8 mouse cellular contexts compared by ENCODE assay signal in the genomic region with DNA sequence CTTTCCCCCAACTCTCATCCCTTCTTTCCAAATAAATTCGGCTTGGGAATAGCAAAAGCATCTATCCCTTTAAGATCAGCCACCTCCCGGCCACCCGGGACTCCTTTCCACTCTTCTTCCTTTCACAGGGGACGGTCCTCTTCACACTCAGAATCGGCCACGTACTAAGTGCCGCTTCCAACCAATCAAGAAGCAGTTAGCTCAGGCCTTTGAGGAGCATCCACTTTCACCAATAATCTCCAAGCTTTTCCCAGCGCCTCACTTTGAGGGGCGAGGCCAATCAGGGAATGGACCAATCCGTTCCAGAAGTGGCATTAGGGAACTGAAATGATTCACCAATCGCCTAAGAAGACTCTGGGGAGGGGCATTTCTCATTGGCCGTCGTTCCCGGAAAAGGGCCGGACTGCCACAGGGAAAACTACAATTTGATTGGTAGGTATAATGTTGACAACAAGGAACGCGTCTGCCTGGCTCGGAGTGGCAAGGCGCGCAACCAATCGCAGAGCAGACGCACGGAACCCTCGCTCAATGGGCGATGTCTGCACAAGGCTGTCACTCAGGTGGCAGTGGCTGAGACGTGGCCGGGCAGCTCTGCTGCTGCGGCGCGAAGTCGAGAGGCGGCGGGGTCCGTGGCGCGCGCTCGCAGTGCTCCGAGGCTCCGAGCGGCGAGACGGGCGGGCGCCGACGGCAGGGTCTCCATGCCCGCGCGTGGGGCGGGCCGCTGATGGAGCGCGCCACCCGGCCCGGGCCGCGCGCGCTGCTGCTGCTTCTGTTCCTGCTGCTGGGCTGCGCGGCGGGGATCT. TPM values are rescaled to one million over a fixed set of nuclear protein-coding genes. Genes with fewer than 3 reads are reported as not detected.
DNase-seq lines count a peak whose midpoint lies in the region; ATAC-seq lines count a peak whose summit lies in the region.

A gene (plus strand): TSS at position 514 of the 803 bp plus-strand sequence.

- peak; percentile 99 for ATAC-seq in intestine, embryonic 14.5 days (replicated peaks; ENCODE audit: low FRiP score, low TSS enrichment, low read depth)

- under 1% methylated on average over 63 of the region's 63 CpGs for WGBS in intestine, embryonic 14.5 days

- peak within 1 kb of the TSS; percentile 97 for H3K4me3 ChIP-seq in intestine, embryonic 14.5 days (ENCODE audit: low read depth, low read length)

- 0 out of 2 replicates have a peak, but pooled peaks cover 5% of the 10 kb centered on the region for H3K36me3 ChIP-seq in intestine, embryonic 14.5 days (ENCODE audit: control insufficient read depth, insufficient read depth, low read length)

- peak; percentile 88 to 93 for DNase-seq in adrenal gland, adult 18-20 months (ENCODE audit: low spot score in 2 of 2)
- peak; percentile 97 for DNase-seq in embryo, embryonic 11 days
- DNase-seq in gastrocnemius, postnatal 25 days, result peak; percentile 99
- DNase-seq in intestine, embryonic 14.5 days (ENCODE audit: low spot score), result peak; percentile 93
- DNase-seq in left cerebral cortex, postnatal 14 days (ENCODE audit: low spot score in 2 of 2), result peak; percentile 99 to 100
- peak; percentile 99 for DNase-seq in mesoderm, embryonic 11.5 days (ENCODE audit: low read depth, low spot score)
- DNase-seq in right cerebral cortex, postnatal 36 days (ENCODE audit: low spot score in 2 of 2), result peak; percentile 100
- DNase-seq in yolk sac, embryonic 10.5 days (ENCODE audit: low spot score), result peak; percentile 99

- H3K9ac ChIP-seq in intestine, embryonic 14.5 days (ENCODE audit: low read length), result peak within 1 kb of the TSS; percentile 81

- intact Hi-C loops in left cerebral cortex, postnatal 14 days (cut with DNase I), result no loop called here

- peak within 1 kb of the TSS; percentile 73 for H3K4me2 ChIP-seq in intestine, embryonic 14.5 days (ENCODE audit: low read length)

- peaks cover 30% of the 10 kb centered on the region for H3K4me1 ChIP-seq in intestine, embryonic 14.5 days (replicated peaks; ENCODE audit: control insufficient read depth, insufficient read depth, low read length)

- no peaks in the 10 kb centered on the region for H3K27me3 ChIP-seq in intestine, embryonic 14.5 days (replicated peaks; ENCODE audit: control insufficient read depth, insufficient read depth, low read length)

- H3K27ac ChIP-seq in intestine, embryonic 14.5 days (ENCODE audit: low read depth), result peak within 1 kb of the TSS; percentile 70

- H3K9me3 ChIP-seq in intestine, embryonic 14.5 days (ENCODE audit: control insufficient read depth, low read length), result no peaks in the 10 kb centered on the region

RNA-seq across cellular contexts. Expression of the gene that starts here (rescaled TPM):
- total RNA-seq in adrenal gland, adult 18-20 months (2021), result 10 to 100 TPM; 17.2 to 17.4 TPM
- 1 to 10 TPM; 4.9 to 5.9 TPM for total RNA-seq in gastrocnemius, postnatal 25 days (2021)
- polyA plus RNA-seq in intestine, embryonic 14.5 days (2014; fragmentation: Nextera tagmentation; extraction: Ambion mirVana), result 7.3 and 8.2 TPM in 2 replicates
- 10 to 100 TPM; 21.2 to 22.7 TPM for total RNA-seq in left cerebral cortex, postnatal 14 days (2021)

Comparison
In these comparisons a context has a peak if more than half of its experiments do, and no peak if none do; other contexts are left out.
1. Peak in every context shown above with its lines: DNase-seq, ATAC-seq, H3K4me3 ChIP-seq and H3K27ac ChIP-seq.